Mouse (Mus musculus) liver, adult 2 months (tissue): ENCODE measurements around the gene Lpin3. TPM values are rescaled to one million over a fixed set of nuclear protein-coding genes. Genes with fewer than 3 reads are reported as not detected.
A peak's percentile ranks its signal among the peaks of the same experiment; 100 is the strongest.

Experiments used
- DNase-seq: peaks from one replicate; pipeline ENCODE4 v3.0.0-alpha.2; 2011; ENCODE audit warnings: low read depth, low spot score; ENCODE audit errors: extremely low read depth
- H3K27ac ChIP-seq: fragments of 200-500 bp; replicated peaks from 2 replicates; pipeline ENCODE4 v1.5.1; 2012; ENCODE audit warnings: low read depth, mild to moderate bottlenecking, control low read depth, inconsistent platforms, low read length; ENCODE audit not compliant: insufficient read depth
- H3K27me3 ChIP-seq: fragments of 200-500 bp; 2 replicates; pipeline ENCODE4 v1.6.1; 2012; ENCODE audit warnings: mild to moderate bottlenecking, moderate library complexity, low read length, inconsistent platforms; ENCODE audit not compliant: control insufficient read depth, insufficient read depth
- H3K36me3 ChIP-seq: fragments of 200-500 bp; 2 replicates; pipeline ENCODE4 v1.6.1; 2012; ENCODE audit warnings: low read length, inconsistent platforms; ENCODE audit not compliant: control insufficient read depth, insufficient read depth
- H3K4me1 ChIP-seq: fragments of 200-500 bp; 2 replicates; pipeline ENCODE4 v1.6.1; 2011; ENCODE audit warnings: low read length; ENCODE audit not compliant: control insufficient read depth, insufficient read depth
- H3K4me3 ChIP-seq: fragments of 200-500 bp; 2 replicates; pipeline ENCODE4 v1.5.1; 2011; ENCODE audit warnings: low read depth, mild to moderate bottlenecking, control low read depth, low read length, moderate library complexity; ENCODE audit not compliant: insufficient read depth
- H3K79me2 ChIP-seq: fragments of 200-500 bp; 2 replicates; pipeline ENCODE4 v1.6.1; 2012; ENCODE audit warnings: inconsistent platforms, mild to moderate bottlenecking, low read length, moderate library complexity; ENCODE audit not compliant: control insufficient read depth, insufficient read depth
- H3K9ac ChIP-seq: fragments of 200-500 bp; 2 replicates; pipeline ENCODE4 v1.6.1; 2012; ENCODE audit warnings: low read depth, mild to moderate bottlenecking, control low read depth, inconsistent platforms, low read length
- CTCF ChIP-seq: fragments of 200-500 bp; IDR thresholded peaks from 2 replicates; pipeline ENCODE4 v1.5.1; 2011; ENCODE audit warnings: low read depth, low read length, control low read depth
- POLR2A ChIP-seq: fragments of 200-500 bp; IDR thresholded peaks from 2 replicates; pipeline ENCODE4 v1.6.1; 2011; ENCODE audit warnings: low read length, control low read depth; ENCODE audit not compliant: insufficient read depth; ENCODE audit errors: extremely low read depth
- WGBS: fragments of 180-500 bp; shearing (Covaris S2); methylation state at CpG from one replicate; pipeline ENCODE4 v1.1.7; 2018; 5-methylcytosine and 5-hydroxymethylcytosine counted together
- polyA plus RNA-seq: library from polyadenylated mRNA; depleted of rRNA; stranded (reverse); fragments of >200 nt; gene quantifications from 2 replicates; pipeline ENCODE4 v1.2.3, GENCODE M21; 2012
- total RNA-seq: library from RNA; depleted of rRNA; stranded (reverse); fragments of >200 nt; gene quantifications from 2 replicates; pipeline ENCODE4 v1.2.3, GENCODE M21; 2014

The Lpin3 gene
- total and polyA plus RNA-seq, 2 experiments = 3.6 to 4.0 TPM

- no peaks in the 10 kb centered on the region for H3K79me2 ChIP-seq
- H3K4me3 ChIP-seq = no peak overlapping the region
- no peak overlapping the region for H3K27ac ChIP-seq
- H3K4me1 ChIP-seq = no peaks in the 10 kb centered on the region
- H3K9ac ChIP-seq = no peak overlapping the region
- TF ChIP-seq POLR2A (no peak), CTCF (no peak)
- DNase-seq = no peak
- H3K36me3 ChIP-seq = no peaks in the 10 kb centered on the region
- 71% methylated on average over 17 of the region's 17 CpGs for WGBS
- no peaks in the 10 kb centered on the region for H3K27me3 ChIP-seq
Observed at GRCm38 (mm10) chr2:160940930-160941709, 60.6 kb downstream of the Lpin3 start.

GRCm38 (mm10) chr2:160942443-160942842 lies 62.0 kb downstream of the Lpin3 start:
- Histone ChIP-seq H3K9ac (no peak overlapping the region), H3K79me2 (no peaks in the 10 kb centered on the region), H3K4me1 (no peaks in the 10 kb centered on the region), H3K4me3 (no peak overlapping the region), H3K27me3 (no peaks in the 10 kb centered on the region), H3K36me3 (no peaks in the 10 kb centered on the region), H3K27ac (no peak overlapping the region)
- 69% methylated on average over 3 of the region's 3 CpGs for WGBS
- DNase-seq = no peak
- TF ChIP-seq POLR2A = no peak
- TF ChIP-seq CTCF = peak; percentile 6; the same call in 1 of the 2 replicates

GRCm38 (mm10) chr2:160951595-160951994 lies 71.1 kb downstream of the Lpin3 start:
- TF ChIP-seq CTCF = no peak
- TF ChIP-seq POLR2A = no peak
- WGBS = 87% methylated on average over 4 of the region's 4 CpGs
- no peak overlapping the region for H3K4me3 ChIP-seq
- no peak overlapping the region for H3K27ac ChIP-seq
- H3K9ac ChIP-seq = no peak overlapping the region
- H3K79me2 ChIP-seq = no peaks in the 10 kb centered on the region
- peaks cover 27% of the 10 kb centered on the region; the same call in 1 of the 2 replicates for H3K36me3 ChIP-seq
- H3K27me3 ChIP-seq = no peaks in the 10 kb centered on the region
- no peak for DNase-seq
- H3K4me1 ChIP-seq = no peaks in the 10 kb centered on the region

- Histone ChIP-seq H3K36me3 (peaks cover 24% of the 10 kb centered on the region; the same call in 1 of the 2 replicates), H3K4me3 (no peak overlapping the region), H3K9ac (no peak overlapping the region), H3K27me3 (no peaks in the 10 kb centered on the region), H3K79me2 (no peaks in the 10 kb centered on the region), H3K27ac (no peak overlapping the region), H3K4me1 (no peaks in the 10 kb centered on the region)
- WGBS = 84% methylated on average over 7 of the region's 7 CpGs
- no peak for DNase-seq
- TF ChIP-seq POLR2A = no peak
- no peak for TF ChIP-seq CTCF
Observed at GRCm38 (mm10) chr2:160953131-160953873, 72.8 kb downstream of the Lpin3 start.

GRCm38 (mm10) chr2:160954541-160954940 lies 74.1 kb downstream of the Lpin3 start:
- Histone ChIP-seq H3K79me2 (no peaks in the 10 kb centered on the region), H3K36me3 (peaks cover 24% of the 10 kb centered on the region), H3K27me3 (no peaks in the 10 kb centered on the region), H3K9ac (no peak overlapping the region), H3K4me3 (no peak overlapping the region), H3K4me1 (no peaks in the 10 kb centered on the region), H3K27ac (no peak overlapping the region)
- DNase-seq = no peak
- WGBS = 84% methylated on average over 3 of the region's 3 CpGs
- TF ChIP-seq CTCF (no peak), POLR2A (no peak)
